Mouse (Mus musculus) CH12.LX (cell line): Measurements from ENCODE around the gene Gm21981. TPM values are rescaled to one million over a fixed set of nuclear protein-coding genes. Genes with fewer than 3 reads are reported as not detected.

Experiments
- DNase-seq: peaks from one replicate; pipeline ENCODE4 v3.0.0-alpha.2; 2013; ENCODE audit errors: extremely low read depth
- H3K27ac ChIP-seq: 2 replicates; pipeline ENCODE4 v1.5.1; 2012; ENCODE audit warnings: low read depth, mild to moderate bottlenecking, control low read depth, moderate library complexity; ENCODE audit not compliant: insufficient read depth
- H3K27me3 ChIP-seq: replicated peaks from 2 replicates; pipeline ENCODE3; 2012; ENCODE audit warnings: inconsistent platforms
- H3K36me3 ChIP-seq, 2 experiments: replicated peaks in 1 of 2; 2 replicates each; pipeline versions ENCODE3 to v1.6.1; 2012; ENCODE audit warnings: inconsistent platforms in 1 of 2, low read length in 1 of 2, mild to moderate bottlenecking in 1 of 2, mixed read lengths in 1 of 2, moderate library complexity in 1 of 2; ENCODE audit not compliant: control insufficient read depth in 1 of 2, insufficient read depth in 1 of 2
- H3K4me1 ChIP-seq, 2 experiments: 2 replicates each; pipeline ENCODE4 v1.6.1; 2012; ENCODE audit warnings: inconsistent platforms in 1 of 2, moderate library complexity in 1 of 2; ENCODE audit not compliant: insufficient read depth in 2 of 2, control insufficient read depth in 1 of 2
- H3K4me2 ChIP-seq: 2 replicates; pipeline ENCODE4 v1.6.1; 2012; ENCODE audit warnings: low read depth, mild to moderate bottlenecking, control low read depth; ENCODE audit not compliant: poor library complexity, insufficient read depth, severe bottlenecking
- H3K4me3 ChIP-seq, 3 experiments: fragments of 150-350 bp in 1 of 3; sonication (generic) in 1 of 3; replicated peaks in 1 of 3; 2 replicates each; pipeline versions ENCODE3 to v1.5.1; 2011 to 2012; ENCODE audit warnings: low read depth in 2 of 3, low read length in 2 of 3, mild to moderate bottlenecking in 2 of 3, moderate library complexity in 2 of 3, control low read depth in 1 of 3, improper control_type of control experiment in 1 of 3, inconsistent platforms in 1 of 3, mixed read lengths in 1 of 3; ENCODE audit not compliant: poor library complexity in 1 of 3
- H3K79me2 ChIP-seq: replicated peaks from 2 replicates; pipeline ENCODE4 v1.6.1; 2012; ENCODE audit warnings: mild to moderate bottlenecking, moderate library complexity; ENCODE audit not compliant: control insufficient read depth, poor library complexity, insufficient read depth, severe bottlenecking; ENCODE audit errors: extremely low read depth
- H3K9ac ChIP-seq: 2 replicates; pipeline ENCODE4 v1.6.1; 2012; ENCODE audit warnings: low read depth, mild to moderate bottlenecking, control low read depth, moderate library complexity; ENCODE audit not compliant: insufficient read depth
- H3K9me3 ChIP-seq: replicated peaks from 2 replicates; pipeline ENCODE3; 2012; ENCODE audit warnings: low read length, inconsistent platforms, mixed read lengths
- CHD2 ChIP-seq: IDR thresholded peaks from 2 replicates; pipeline ENCODE4 v1.6.1; 2011; ENCODE audit warnings: low read length, improper control_type of control experiment
- CTCF ChIP-seq, 2 experiments: IDR thresholded peaks in 1 of 2; conservative IDR thresholded peaks in 1 of 2; 2 replicates each; pipeline ENCODE4 v1.5.1; 2011 to 2012; ENCODE audit warnings: low read depth in 2 of 2, low read length in 2 of 2, improper control_type of control experiment in 1 of 2, inconsistent platforms in 1 of 2, mild to moderate bottlenecking in 1 of 2, moderate library complexity in 1 of 2
- E2F4 ChIP-seq: IDR thresholded peaks from 2 replicates; pipeline ENCODE4 v1.6.1; 2011; ENCODE audit warnings: low read depth, low read length, improper control_type of control experiment; ENCODE audit not compliant: insufficient replicate concordance
- EP300 ChIP-seq: IDR thresholded peaks from 2 replicates; pipeline ENCODE4 v1.6.1; 2011; ENCODE audit warnings: low read length, improper control_type of control experiment
- ETS1 ChIP-seq: conservative IDR thresholded peaks from 2 replicates; pipeline ENCODE4 v1.6.1; 2012; ENCODE audit warnings: low read depth, mild to moderate bottlenecking, inconsistent platforms, low read length, improper control_type of control experiment, moderate library complexity
- JUN ChIP-seq: IDR thresholded peaks from 2 replicates; pipeline ENCODE4 v1.6.1; 2011; ENCODE audit warnings: low read depth, mild to moderate bottlenecking, low read length, improper control_type of control experiment, moderate library complexity; ENCODE audit not compliant: insufficient read depth
- JUND ChIP-seq: conservative IDR thresholded peaks from 2 replicates; pipeline ENCODE4 v1.6.1; 2011; ENCODE audit warnings: low read depth, low read length, improper control_type of control experiment
- MAZ ChIP-seq: IDR thresholded peaks from 2 replicates; pipeline ENCODE4 v1.6.1; 2012; ENCODE audit warnings: low read depth, mild to moderate bottlenecking, inconsistent platforms, low read length, improper control_type of control experiment, moderate library complexity
- MYC ChIP-seq: IDR thresholded peaks from 2 replicates; pipeline ENCODE4 v1.6.1; 2011; ENCODE audit warnings: low read depth, mild to moderate bottlenecking, improper control_type of control experiment, low read length
- NRF1 ChIP-seq: IDR thresholded peaks from 2 replicates; pipeline ENCODE4 v1.6.1; 2014; ENCODE audit warnings: low read depth, mild to moderate bottlenecking, inconsistent platforms, low read length, improper control_type of control experiment, moderate library complexity
- TBP ChIP-seq: conservative IDR thresholded peaks from 2 replicates; pipeline ENCODE4 v1.6.1; 2011; ENCODE audit warnings: low read depth, low read length, improper control_type of control experiment
- UBTF ChIP-seq: IDR thresholded peaks from 2 replicates; pipeline ENCODE4 v1.6.1; 2012; ENCODE audit warnings: low read depth, mild to moderate bottlenecking, inconsistent platforms, low read length, improper control_type of control experiment, moderate library complexity
- USF2 ChIP-seq: conservative IDR thresholded peaks from 2 replicates; pipeline ENCODE4 v1.6.1; 2011; ENCODE audit warnings: low read depth, low read length, improper control_type of control experiment
- ZC3H11A ChIP-seq: IDR thresholded peaks from 2 replicates; pipeline ENCODE4 v1.6.1; 2012; ENCODE audit warnings: low read depth, mild to moderate bottlenecking, inconsistent platforms, low read length, improper control_type of control experiment
- ZKSCAN1 ChIP-seq: IDR thresholded peaks from 2 replicates; pipeline ENCODE4 v1.6.1; 2012; ENCODE audit warnings: low read depth, inconsistent platforms, low read length, improper control_type of control experiment, borderline replicate concordance
- ZMIZ1 ChIP-seq: IDR thresholded peaks from 2 replicates; pipeline ENCODE4 v1.6.1; 2012; ENCODE audit warnings: low read depth, mild to moderate bottlenecking, inconsistent platforms, low read length, improper control_type of control experiment
- dilution Hi-C: fragments of 300-500 bp; cut with MboI; formaldehyde crosslinking; loops from 2 replicates; pipeline ENCODE4 v1.14.3; 2020; ENCODE audit warnings: low sequenced_read_pairs; ENCODE audit not compliant: extremely low pct_unique_long_range_greater_than_20kb, extremely low pct_ligation_motif_present
- in situ Hi-C: fragments of 300-500 bp; cut with MboI; formaldehyde crosslinking; loops from 3 replicates; pipeline ENCODE4 v1.14.3; 2019; ENCODE audit warnings: low sequenced_read_pairs, low pct_ligation_motif_present, low pct_unique_long_range_greater_than_20kb, mixed read lengths
- polyA plus RNA-seq: library from polyadenylated mRNA; unstranded; fragments of >175 nt; gene quantifications from 2 replicates; pipeline ENCODE4 v1.2.1, GENCODE M21; 2012; ENCODE audit warnings: low read depth; ENCODE audit not compliant: insufficient read length
- total RNA-seq, 2 experiments: library from RNA; depleted of rRNA; stranded (reverse); fragments of 300-350 nt in 1 of 2; fragments of >200 nt in 1 of 2; gene quantifications; 2 replicates each; pipeline ENCODE4 v1.2.3; 2012 to 2014

The Gm21981 gene
- total and polyA plus RNA-seq, 3 experiments: 0.11 to 0.59 TPM; not detected in 1

DNA sequence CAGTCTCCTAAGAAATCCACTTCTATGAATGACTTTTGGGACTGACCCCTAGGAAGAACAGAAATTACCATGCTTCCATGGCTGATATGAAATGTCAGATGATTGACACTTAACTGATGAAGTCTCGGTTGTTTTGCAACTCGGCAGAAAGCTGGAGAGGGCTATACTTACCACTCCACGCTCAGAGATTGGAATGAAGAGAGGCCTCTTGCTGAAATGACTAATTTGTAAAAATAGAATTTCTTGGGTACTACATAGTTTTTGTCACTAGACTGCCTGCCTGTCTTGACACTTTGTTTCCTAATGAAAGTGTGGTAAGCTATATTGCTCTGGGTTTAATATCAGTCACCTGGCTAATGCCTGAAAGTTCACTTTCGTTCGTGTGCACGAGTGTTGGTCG, 29.8 kb downstream of the Gm21981 start:
- Histone ChIP-seq H3K36me3 (peaks cover 0 to 3% of the 10 kb centered on the region in 2 experiments), H3K4me2 (no peak overlapping the region), H3K27ac (no peak overlapping the region), H3K79me2 (no peaks in the 10 kb centered on the region), H3K9ac (no peak overlapping the region), H3K4me1 (no peaks in the 10 kb centered on the region), H3K4me3 (no peak overlapping the region), H3K27me3 (no peaks in the 10 kb centered on the region), H3K9me3 (no peaks in the 10 kb centered on the region)
- in situ Hi-C loops: no loop called here
- TF ChIP-seq ZC3H11A: no peak
- TF ChIP-seq ZKSCAN1: no peak
- no peak for TF ChIP-seq JUN
- TF ChIP-seq NRF1: no peak
- TF ChIP-seq TBP: no peak
- no peak for TF ChIP-seq MAZ
- TF ChIP-seq JUND: no peak
- DNase-seq: no peak
- dilution Hi-C loops: no loop called here

- in situ Hi-C loops (no loop called here), dilution Hi-C loops (no loop called here)
- H3K9me3 ChIP-seq: no peaks in the 10 kb centered on the region
- no peak overlapping the region for H3K27ac ChIP-seq
- no peaks in the 10 kb centered on the region for H3K79me2 ChIP-seq
- TF ChIP-seq EP300 (no peak), ZMIZ1 (no peak), CHD2 (no peak), USF2 (no peak), MYC (no peak), ETS1 (no peak), JUN (no peak), E2F4 (no peak), TBP (no peak), UBTF (no peak), MAZ (no peak), CTCF (conservative IDR thresholded peaks at IDR 0.05 in 1 of 2, IDR thresholded peaks at IDR 0.05 in 1 of 2; ENCODE audit: low read depth in 2 of 2, low read length in 2 of 2) (no peak)
- H3K27me3 ChIP-seq: no peaks in the 10 kb centered on the region
- no peak overlapping the region for H3K4me2 ChIP-seq
- peaks cover 0 to 3% of the 10 kb centered on the region in 2 experiments for H3K36me3 ChIP-seq
- DNase-seq: no peak
- H3K9ac ChIP-seq: no peak overlapping the region
- peaks cover 0 to 3% of the 10 kb centered on the region in 2 experiments; a peak in 1 of 4 replicates for H3K4me1 ChIP-seq
- no peak overlapping the region for H3K4me3 ChIP-seq
Measured at GRCm38 (mm10) chr17:47663009-47663713, 31.1 kb downstream of the Gm21981 start.
